Mouse (Mus musculus) olfactory bulb, adult 2 months (tissue): ENCODE results near the gene Unc13d.

Experiments
- CTCF ChIP-seq: fragments of 200-500 bp; IDR thresholded peaks from 2 replicates; pipeline ENCODE4 v1.5.1; 2012; ENCODE audit warnings: low read depth, mild to moderate bottlenecking, low read length, moderate library complexity; ENCODE audit not compliant: insufficient read depth
- POLR2A ChIP-seq: fragments of 200-500 bp; IDR thresholded peaks from 2 replicates; pipeline ENCODE4 v1.6.1; 2012; ENCODE audit warnings: mild to moderate bottlenecking, low read depth, low read length, moderate library complexity; ENCODE audit not compliant: insufficient read depth

DNA sequence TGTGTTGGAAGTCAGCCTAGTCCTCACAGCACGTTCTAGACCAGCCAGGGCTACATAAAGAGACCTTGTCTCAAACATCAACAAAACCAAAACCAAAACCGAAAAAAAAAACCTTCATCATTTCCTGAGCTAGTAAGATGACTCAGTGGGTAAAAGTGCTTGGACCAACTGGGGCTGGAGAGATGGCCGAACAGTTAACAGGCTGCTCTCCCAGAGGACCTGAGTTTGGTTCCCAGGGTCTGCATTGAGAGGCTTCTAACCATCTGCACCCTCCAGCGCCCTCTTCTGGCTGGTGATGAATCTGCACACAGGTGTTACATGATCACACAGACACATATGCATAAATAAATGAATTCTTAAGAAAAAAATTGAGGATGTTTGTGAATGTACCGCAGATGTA is 6.3 kb downstream of the Unc13d start:
- peak; percentile 29; the same call in 1 of the 2 replicates for TF ChIP-seq CTCF
- no peak for TF ChIP-seq POLR2A
